26 mouse cellular contexts compared by ENCODE assay signal in the genomic region with DNA sequence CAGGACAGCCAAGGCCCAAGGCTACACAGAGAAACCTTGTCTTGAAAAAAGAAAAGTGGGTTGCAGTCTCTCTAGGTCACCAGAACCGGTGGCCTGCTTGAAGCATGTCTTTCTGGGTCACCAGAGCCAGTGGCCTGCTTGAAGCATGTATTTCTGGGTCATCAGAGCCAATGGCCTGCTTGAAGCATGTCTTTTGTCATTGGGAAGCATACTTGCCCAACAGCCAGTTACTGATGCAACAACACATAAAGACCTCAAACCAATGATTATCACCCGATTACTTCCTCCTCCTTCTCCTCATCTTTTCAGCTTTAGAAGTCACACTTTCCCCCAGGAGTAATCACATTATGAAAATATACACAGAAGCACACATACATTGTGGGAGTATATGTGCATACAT.
"Had no signal": no experiment of that assay in that cellular context is flagged by ENCODE, and none has a peak within 500 bp of the region (broad histone marks: within the 10 kb centered on the region; RNA-seq: fewer than 3 reads in every experiment).

No protein-coding gene starts in this region.

- H3K9me3 ChIP-seq: hindbrain, embryonic 10.5 days; hindbrain, embryonic 12.5 days; intestine, embryonic 15.5 days; limb, embryonic 10.5 days; limb, embryonic 12.5 days; liver, embryonic 15.5 days had no signal

- H3K4me3 ChIP-seq: heart, adult 2 months; heart, embryonic 12.5 days; hindbrain, embryonic 10.5 days; hindbrain, embryonic 12.5 days; intestine, embryonic 15.5 days; layer of hippocampus, adult 2 months; left cerebral cortex, adult 2 months; limb, embryonic 10.5 days; limb, embryonic 12.5 days; liver, embryonic 13.5 days; liver, embryonic 15.5 days had no signal

- H3K9ac ChIP-seq: heart, embryonic 12.5 days; hindbrain, embryonic 12.5 days; hindbrain, embryonic 14.5 days; intestine, embryonic 15.5 days; limb, embryonic 12.5 days; liver, embryonic 13.5 days; liver, embryonic 15.5 days had no signal

- H3K27ac ChIP-seq: heart, adult 2 months; hindbrain, embryonic 10.5 days; hindbrain, embryonic 12.5 days; hindbrain, embryonic 14.5 days; intestine, embryonic 15.5 days; kidney, postnatal 0 days; layer of hippocampus, adult 2 months; left cerebral cortex, adult 2 months; limb, embryonic 10.5 days; limb, embryonic 12.5 days; liver, embryonic 13.5 days; liver, embryonic 15.5 days had no signal

- H3K4me1 ChIP-seq: hindbrain, embryonic 10.5 days; hindbrain, embryonic 12.5 days; intestine, embryonic 15.5 days; limb, embryonic 10.5 days; limb, embryonic 12.5 days; liver, embryonic 13.5 days; liver, embryonic 15.5 days had no signal

- H3K36me3 ChIP-seq: heart, embryonic 12.5 days; hindbrain, embryonic 10.5 days; hindbrain, embryonic 12.5 days; intestine, embryonic 15.5 days; limb, embryonic 10.5 days; limb, embryonic 12.5 days; liver, embryonic 13.5 days; liver, embryonic 15.5 days had no signal

- H3K4me2 ChIP-seq: heart, embryonic 12.5 days; hindbrain, embryonic 12.5 days; hindbrain, embryonic 14.5 days; intestine, embryonic 15.5 days; limb, embryonic 12.5 days; liver, embryonic 11.5 days; liver, embryonic 13.5 days; liver, embryonic 15.5 days had no signal

- H3K27me3 ChIP-seq: heart, embryonic 12.5 days; hindbrain, embryonic 12.5 days; intestine, embryonic 15.5 days; limb, embryonic 12.5 days; liver, embryonic 13.5 days; liver, embryonic 15.5 days had no signal

- ATAC-seq: hindbrain, embryonic 16.5 days; inflammation-experienced regulatory T-cells, adult 6 months; intestine, embryonic 15.5 days; intestine, postnatal 0 days had no signal

- DNase-seq: gastrocnemius, postnatal 14 days; gastrocnemius, postnatal 36 days; heart, adult 2 months; heart, postnatal 10 days; heart, postnatal 4 days; kidney, adult 18-20 months; kidney, adult 8-10 months; kidney, postnatal 14 days; kidney, postnatal 36 days; liver; liver, embryonic 13.5 days had no signal
